Mouse (Mus musculus) layer of hippocampus, postnatal 36 days (tissue): Measurements from ENCODE around the gene Gm49368. TPM values are rescaled to one million over a fixed set of nuclear protein-coding genes. Genes with fewer than 3 reads are reported as not detected.
"Not testable (repeated sequence)": the region's sequence is repeated elsewhere in the genome, so short reads cannot be mapped to it uniquely, and the experiment has no call there.

ENCODE experiments used
- DNase-seq, 2 experiments: peaks; one replicate each; pipeline ENCODE4 v3.0.0; 2022
- total RNA-seq, 2 experiments: library from RNA; stranded (reverse); gene quantifications; 2 replicates each; pipeline ENCODE4 v1.2.3; 2021

The Gm49368 gene
- total RNA-seq: not detected

- no peak for DNase-seq
Measured at GRCm38 (mm10) chr7:128062456-128062855, at the start of gene Gm49368, which contains the start of gene Itgam. Gm49368 (plus strand) TSS chr7:128062683. Itgam (plus strand) TSS chr7:128062640.

- no peak for DNase-seq
Measured at GRCm38 (mm10) chr7:128013116-128013515, 49.4 kb upstream of the Gm49368 start.

GRCm38 (mm10) chr7:128016134-128016533 lies 46.3 kb upstream of the Gm49368 start:
- DNase-seq: not testable (repeated sequence)

- DNase-seq: no peak
Measured at GRCm38 (mm10) chr7:128016650-128017049, 45.8 kb upstream of the Gm49368 start.

- DNase-seq: no peak
Measured at GRCm38 (mm10) chr7:128018275-128018674, 44.2 kb upstream of the Gm49368 start.

- DNase-seq: no peak
Measured at GRCm38 (mm10) chr7:128019187-128019586, 43.3 kb upstream of the Gm49368 start.

- no peak for DNase-seq
Measured at GRCm38 (mm10) chr7:128022974-128023373, 39.5 kb upstream of the Gm49368 start.

- no peak for DNase-seq
Measured at GRCm38 (mm10) chr7:128023565-128023964, 38.9 kb upstream of the Gm49368 start.

- no peak for DNase-seq
Measured at GRCm38 (mm10) chr7:128024364-128024763, 38.1 kb upstream of the Gm49368 start.

GRCm38 (mm10) chr7:128024932-128025331 lies 37.6 kb upstream of the Gm49368 start:
- DNase-seq: no peak

- DNase-seq: no peak
Measured at GRCm38 (mm10) chr7:128025381-128025780, 37.1 kb upstream of the Gm49368 start.

- no peak for DNase-seq
Measured at GRCm38 (mm10) chr7:128031403-128031976, 31.0 kb upstream of the Gm49368 start.

- no peak for DNase-seq
Measured at GRCm38 (mm10) chr7:128032290-128032988, 30.0 kb upstream of the Gm49368 start.

- DNase-seq: no peak
Measured at GRCm38 (mm10) chr7:128032989-128033293, 29.5 kb upstream of the Gm49368 start.

- DNase-seq: no peak
Measured at GRCm38 (mm10) chr7:128033616-128034015, 28.9 kb upstream of the Gm49368 start.

- not testable (repeated sequence) for DNase-seq
Measured at GRCm38 (mm10) chr7:128042161-128042820, 20.2 kb upstream of the Gm49368 start.

GRCm38 (mm10) chr7:128044142-128044785 lies 18.2 kb upstream of the Gm49368 start:
- no peak for DNase-seq

GRCm38 (mm10) chr7:128045640-128046039 lies 16.8 kb upstream of the Gm49368 start:
- DNase-seq: no peak

- no peak for DNase-seq
Measured at GRCm38 (mm10) chr7:128048819-128049218, 13.7 kb upstream of the Gm49368 start.

GRCm38 (mm10) chr7:128049254-128049653 lies 13.2 kb upstream of the Gm49368 start:
- DNase-seq: no peak

GRCm38 (mm10) chr7:128050739-128051138 lies 11.7 kb upstream of the Gm49368 start:
- DNase-seq: no peak

- DNase-seq: no peak
Measured at GRCm38 (mm10) chr7:128053061-128053460, 9.4 kb upstream of the Gm49368 start.

GRCm38 (mm10) chr7:128056917-128057444 lies 5.5 kb upstream of the Gm49368 start:
- DNase-seq: no peak
